Mouse (Mus musculus) stomach, postnatal 0 days (tissue): ENCODE measurements around the gene Bcl3.

Experiments used
- CTCF ChIP-seq: IDR thresholded peaks from 2 replicates; pipeline ENCODE4 v1.5.1; 2016; ENCODE audit warnings: antibody characterized with exemption, low read depth, mild to moderate bottlenecking, moderate library complexity
- EP300 ChIP-seq: optimal IDR thresholded peaks from 2 replicates; pipeline ENCODE3; 2016; ENCODE audit warnings: antibody characterized with exemption

DNA sequence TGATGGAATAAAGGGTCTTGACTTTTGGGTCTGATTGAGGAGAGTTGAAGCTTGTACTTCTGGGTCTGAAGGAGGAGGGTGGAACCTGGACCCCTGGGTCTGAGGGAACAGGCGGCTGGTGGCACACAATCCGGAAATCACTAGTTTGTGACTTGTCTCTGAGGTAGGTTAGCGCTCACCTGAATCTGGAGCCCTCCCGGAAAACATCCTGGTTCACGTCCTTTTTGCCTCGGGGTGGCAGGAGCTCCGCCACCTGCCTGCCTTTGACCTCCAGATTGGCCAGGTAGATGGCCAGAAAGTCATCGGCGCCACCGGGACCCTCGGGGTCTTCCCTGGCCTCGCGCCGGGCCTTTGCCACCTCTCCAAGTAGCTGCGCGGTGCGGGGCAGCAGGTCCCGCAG lies 26.3 kb downstream of the Bcl3 start:
- TF ChIP-seq CTCF, result no peak
- no peak for TF ChIP-seq EP300
